Mouse (Mus musculus) midbrain, embryonic 16.5 days (tissue): Measurements from ENCODE around the gene Cish. TPM values are rescaled to one million over a fixed set of nuclear protein-coding genes. Genes with fewer than 3 reads are reported as not detected.

Experiments used
- ATAC-seq: fragments of 200-750 bp; cut with Nextera tagmentation; 2 replicates; pipeline ENCODE4 v1.8.0; 2017; ENCODE audit warnings: moderate TSS enrichment
- H3K27ac ChIP-seq: fragments of 300-500 bp; sonication (generic); 2 replicates; pipeline ENCODE4 v1.5.1; 2014; ENCODE audit warnings: mild to moderate bottlenecking, low read length, mixed read lengths
- H3K27me3 ChIP-seq: fragments of 300-500 bp; sonication (generic); 2 replicates; pipeline ENCODE4 v1.6.1; 2014; ENCODE audit warnings: low read depth, low read length, mixed read lengths; ENCODE audit not compliant: control insufficient read depth, insufficient read depth
- H3K36me3 ChIP-seq: fragments of 300-500 bp; sonication (generic); 2 replicates; pipeline ENCODE4 v1.6.1; 2014; ENCODE audit warnings: mild to moderate bottlenecking, low read length, moderate library complexity, mixed read lengths; ENCODE audit not compliant: control insufficient read depth, insufficient read depth
- H3K4me1 ChIP-seq: fragments of 300-500 bp; sonication (generic); 2 replicates; pipeline ENCODE4 v1.6.1; 2014; ENCODE audit warnings: mild to moderate bottlenecking, low read length, mixed read lengths; ENCODE audit not compliant: control insufficient read depth, insufficient read depth
- H3K4me2 ChIP-seq: fragments of 300-500 bp; sonication (generic); 2 replicates; pipeline ENCODE4 v1.6.1; 2014; ENCODE audit warnings: mild to moderate bottlenecking, low read length, mixed read lengths
- H3K4me3 ChIP-seq: fragments of 300-500 bp; sonication (generic); 2 replicates; pipeline ENCODE4 v1.5.1; 2014; ENCODE audit warnings: low read depth, mild to moderate bottlenecking, low read length, moderate library complexity, mixed read lengths
- H3K9ac ChIP-seq: fragments of 300-500 bp; sonication (generic); 2 replicates; pipeline ENCODE4 v1.6.1; 2014; ENCODE audit warnings: low read depth, low read length, mixed read lengths
- H3K9me3 ChIP-seq: fragments of 300-500 bp; sonication (generic); replicated peaks from 2 replicates; pipeline ENCODE4 v1.6.1; 2014; ENCODE audit warnings: mild to moderate bottlenecking, low read length, mixed read lengths; ENCODE audit not compliant: control insufficient read depth, poor library complexity, severe bottlenecking
- WGBS: fragments of 180-500 bp; shearing (Covaris S2); extraction: QIAGEN DNeasy Blood & Tissue Kit; methylation state at CpG from one replicate; pipeline ENCODE4 v1.1.7; 2014; 5-methylcytosine and 5-hydroxymethylcytosine counted together
- polyA plus RNA-seq: library from polyadenylated mRNA; unstranded; fragments of >200 nt; fragmentation: Nextera tagmentation; extraction: Ambion mirVana; gene quantifications from 2 replicates; pipeline ENCODE4 v1.2.1, GENCODE M21; 2015

The Cish gene
- polyA plus RNA-seq, 1 experiment from 2014 or later = 8.6 TPM

- Histone ChIP-seq H3K4me2 (no peak overlapping the region; the same call in 1 of the 2 replicates), H3K4me3 (no peak overlapping the region), H3K4me1 (peaks cover 7% of the 10 kb centered on the region; the same call in 1 of the 2 replicates), H3K9ac (no peak overlapping the region), H3K36me3 (0 out of 2 replicates have a peak, but pooled peaks cover 2% of the 10 kb centered on the region), H3K27me3 (0 out of 2 replicates have a peak, but pooled peaks cover 4% of the 10 kb centered on the region), H3K27ac (no peak overlapping the region), H3K9me3 (no peaks in the 10 kb centered on the region)
- ATAC-seq = no peak
- WGBS = 91% methylated on average over 8 of the region's 8 CpGs
These were observed 2.4 kb downstream of the Cish start for GRCm38 (mm10) chr9:107298059-107298780.

GRCm38 (mm10) chr9:107298876-107299275, 3.0 kb downstream of the Cish start:
- no peak overlapping the region for H3K9ac ChIP-seq
- 90% methylated on average over 6 of the region's 6 CpGs for WGBS
- H3K4me3 ChIP-seq = no peak overlapping the region
- H3K36me3 ChIP-seq = 0 out of 2 replicates have a peak, but pooled peaks cover 2% of the 10 kb centered on the region
- H3K4me1 ChIP-seq = peaks cover 7% of the 10 kb centered on the region; the same call in 1 of the 2 replicates
- 0 out of 2 replicates have a peak, but pooled peaks cover 4% of the 10 kb centered on the region for H3K27me3 ChIP-seq
- no peaks in the 10 kb centered on the region for H3K9me3 ChIP-seq
- H3K4me2 ChIP-seq = no peak overlapping the region
- no peak overlapping the region for H3K27ac ChIP-seq
- ATAC-seq = no peak

GRCm38 (mm10) chr9:107299783-107300182, 4.0 kb downstream of the Cish start:
- no peak overlapping the region for H3K9ac ChIP-seq
- H3K27me3 ChIP-seq = 0 out of 2 replicates have a peak, but pooled peaks cover 4% of the 10 kb centered on the region
- H3K4me1 ChIP-seq = peaks cover 7% of the 10 kb centered on the region; the same call in 1 of the 2 replicates
- no peak overlapping the region for H3K4me3 ChIP-seq
- 0 out of 2 replicates have a peak, but pooled peaks cover 2% of the 10 kb centered on the region for H3K36me3 ChIP-seq
- ATAC-seq = no peak
- no peak overlapping the region for H3K27ac ChIP-seq
- no peaks in the 10 kb centered on the region for H3K9me3 ChIP-seq
- H3K4me2 ChIP-seq = no peak overlapping the region
- WGBS = 96% methylated on average over 7 of the region's 7 CpGs

GRCm38 (mm10) chr9:107300224-107300973, 4.6 kb downstream of the Cish start:
- ATAC-seq = no peak
- 0 out of 2 replicates have a peak, but pooled peaks cover 2% of the 10 kb centered on the region for H3K36me3 ChIP-seq
- 92% methylated on average over 30 of the region's 30 CpGs for WGBS
- H3K4me3 ChIP-seq = no peak overlapping the region
- no peaks in the 10 kb centered on the region for H3K9me3 ChIP-seq
- H3K27me3 ChIP-seq = 0 out of 2 replicates have a peak, but pooled peaks cover 2% of the 10 kb centered on the region
- no peak overlapping the region for H3K4me2 ChIP-seq
- H3K27ac ChIP-seq = no peak overlapping the region
- no peak overlapping the region for H3K9ac ChIP-seq
- peaks cover 7% of the 10 kb centered on the region; the same call in 1 of the 2 replicates for H3K4me1 ChIP-seq

GRCm38 (mm10) chr9:107301554-107302331, 5.9 kb downstream of the Cish start:
- H3K9ac ChIP-seq = no peak overlapping the region
- 0 out of 2 replicates have a peak, but pooled peaks cover 2% of the 10 kb centered on the region for H3K36me3 ChIP-seq
- H3K27ac ChIP-seq = no peak overlapping the region
- H3K4me1 ChIP-seq = peaks cover 7% of the 10 kb centered on the region; the same call in 1 of the 2 replicates
- no peak overlapping the region for H3K4me3 ChIP-seq
- WGBS = 84% methylated on average over 17 of the region's 17 CpGs
- H3K27me3 ChIP-seq = no peaks in the 10 kb centered on the region
- no peak for ATAC-seq
- no peak overlapping the region for H3K4me2 ChIP-seq
- no peaks in the 10 kb centered on the region for H3K9me3 ChIP-seq

GRCm38 (mm10) chr9:107302592-107302991, 6.8 kb downstream of the Cish start:
- Histone ChIP-seq H3K36me3 (0 out of 2 replicates have a peak, but pooled peaks cover 2% of the 10 kb centered on the region), H3K9me3 (no peaks in the 10 kb centered on the region), H3K9ac (no peak overlapping the region), H3K4me2 (no peak overlapping the region), H3K27ac (no peak overlapping the region), H3K4me1 (peaks cover 1% of the 10 kb centered on the region; the same call in 1 of the 2 replicates), H3K27me3 (no peaks in the 10 kb centered on the region), H3K4me3 (no peak overlapping the region)
- WGBS = 95% methylated on average over 7 of the region's 7 CpGs
- no peak for ATAC-seq

- Histone ChIP-seq H3K4me1 (no peaks in the 10 kb centered on the region), H3K27me3 (no peaks in the 10 kb centered on the region), H3K27ac (no peak overlapping the region), H3K9ac (no peak overlapping the region), H3K4me3 (no peak overlapping the region), H3K36me3 (0 out of 2 replicates have a peak, but pooled peaks cover 2% of the 10 kb centered on the region), H3K4me2 (no peak overlapping the region), H3K9me3 (no peaks in the 10 kb centered on the region)
- 85% methylated on average over 9 of the region's 9 CpGs for WGBS
- no peak for ATAC-seq
These were observed 7.4 kb downstream of the Cish start for GRCm38 (mm10) chr9:107303121-107303820.

GRCm38 (mm10) chr9:107303900-107304299, 8.1 kb downstream of the Cish start:
- Histone ChIP-seq H3K27ac (no peak overlapping the region), H3K4me2 (no peak overlapping the region), H3K27me3 (no peaks in the 10 kb centered on the region), H3K9ac (no peak overlapping the region), H3K4me3 (no peak overlapping the region), H3K9me3 (no peaks in the 10 kb centered on the region), H3K36me3 (0 out of 2 replicates have a peak, but pooled peaks cover 2% of the 10 kb centered on the region), H3K4me1 (no peaks in the 10 kb centered on the region)
- 85% methylated on average over 5 of the region's 5 CpGs for WGBS
- ATAC-seq = no peak
